Mouse (Mus musculus): ENCODE results near the gene Gm10283.

GRCm38 (mm10) chr8:60436872-60437271, 66.1 kb downstream of the Gm10283 start:
- no peak for TF ChIP-seq CTCF (IDR thresholded peaks at IDR 0.05; ENCODE audit: extremely low read depth, insufficient read depth, low read length)
- no peak for TF ChIP-seq POLR2A (IDR thresholded peaks at IDR 0.05; ENCODE audit: extremely low read depth, insufficient read depth, low read length)

Measured in cortical plate, adult 2 months (tissue).